Mouse (Mus musculus) gastrocnemius, postnatal 4 days (tissue): ENCODE data around the gene Gda. TPM values are rescaled to one million over a fixed set of nuclear protein-coding genes. Genes with fewer than 3 reads are reported as not detected.
A peak's percentile ranks its signal among the peaks of the same experiment; 100 is the strongest.

Source experiments
- DNase-seq, 2 experiments: peaks; one replicate each; pipeline ENCODE4 v3.0.0; 2021 to 2022; ENCODE audit warnings: low spot score in 2 of 2, mixed read lengths in 2 of 2
- total RNA-seq, 2 experiments: library from RNA; stranded (reverse); gene quantifications; 2 replicates each; pipeline ENCODE4 v1.2.3; 2021

The Gda gene
- total RNA-seq, 2 experiments from 2014 or later: 1.0 to 1.4 TPM

- no peak for DNase-seq
These were observed 96.6 kb downstream of the Gda start for GRCm38 (mm10) chr19:21376445-21377218.

- DNase-seq: peak in 1 of 2 experiments; percentile 25
These were observed 100.0 kb downstream of the Gda start for GRCm38 (mm10) chr19:21373073-21373755.

GRCm38 (mm10) chr19:21372395-21373072 lies 100.7 kb downstream of the Gda start:
- DNase-seq: no peak

- no peak for DNase-seq
These were observed 101.9 kb downstream of the Gda start for GRCm38 (mm10) chr19:21371337-21371736.

GRCm38 (mm10) chr19:21370782-21371181 lies 102.5 kb downstream of the Gda start:
- DNase-seq: no peak

- DNase-seq: no peak
These were observed 104.1 kb downstream of the Gda start for GRCm38 (mm10) chr19:21369175-21369574.

- DNase-seq: no peak
These were observed 104.7 kb downstream of the Gda start for GRCm38 (mm10) chr19:21368595-21368994.

- no peak for DNase-seq
These were observed 115.5 kb downstream of the Gda start for GRCm38 (mm10) chr19:21357792-21358191.

- DNase-seq: no peak
These were observed 123.6 kb downstream of the Gda start for GRCm38 (mm10) chr19:21349634-21350033.

- DNase-seq: no peak
These were observed 126.6 kb downstream of the Gda start for GRCm38 (mm10) chr19:21346646-21347045.

Other genes starting within 250 kb of the Gda start
- gene Zfand5, start 201.2 kb downstream of the Gda start, total RNA-seq: 100 to 1,000 TPM; 124 to 155 TPM
- 10 to 100 TPM; 26.3 to 26.5 TPM for gene 1110059E24Rik, start 179.5 kb upstream of the Gda start, total RNA-seq
- gene Abhd17b, start 179.7 kb upstream of the Gda start, total RNA-seq: 10 to 100 TPM; 39.3 to 45.7 TPM